Mouse (Mus musculus) heart, postnatal 14 days (tissue): ENCODE measurements around the gene Cfap157. TPM values are rescaled to one million over a fixed set of nuclear protein-coding genes. Genes with fewer than 3 reads are reported as not detected.

Experiments
- DNase-seq, 2 experiments: peaks; one replicate each; pipeline ENCODE4 v3.0.0; 2021 to 2022
- intact Hi-C: fragments of 180-260 bp; cut with DNase I; formaldehyde crosslinking; loops from one replicate; pipeline ENCODE4 v1.15.1; 2025
- long read RNA-seq, 2 experiments: library from polyadenylated mRNA; stranded (forward); transcript quantifications; one replicate each; pipeline ENCODE4 v2.0.0; 2021
- total RNA-seq, 2 experiments: library from RNA; stranded (reverse); gene quantifications; 2 replicates each; pipeline ENCODE4 v1.2.3; 2021

Gene Cfap157
- under 1 TPM; 0.17 to 0.24 TPM for total RNA-seq
- long read RNA-seq, experiment 1: 0 reads
- long read RNA-seq, experiment 2, partial matches to known transcripts: 0 of 1 reads
- long read RNA-seq, experiment 2, other reads (novel, unspliced or antisense): 1 of 1 reads

DNA sequence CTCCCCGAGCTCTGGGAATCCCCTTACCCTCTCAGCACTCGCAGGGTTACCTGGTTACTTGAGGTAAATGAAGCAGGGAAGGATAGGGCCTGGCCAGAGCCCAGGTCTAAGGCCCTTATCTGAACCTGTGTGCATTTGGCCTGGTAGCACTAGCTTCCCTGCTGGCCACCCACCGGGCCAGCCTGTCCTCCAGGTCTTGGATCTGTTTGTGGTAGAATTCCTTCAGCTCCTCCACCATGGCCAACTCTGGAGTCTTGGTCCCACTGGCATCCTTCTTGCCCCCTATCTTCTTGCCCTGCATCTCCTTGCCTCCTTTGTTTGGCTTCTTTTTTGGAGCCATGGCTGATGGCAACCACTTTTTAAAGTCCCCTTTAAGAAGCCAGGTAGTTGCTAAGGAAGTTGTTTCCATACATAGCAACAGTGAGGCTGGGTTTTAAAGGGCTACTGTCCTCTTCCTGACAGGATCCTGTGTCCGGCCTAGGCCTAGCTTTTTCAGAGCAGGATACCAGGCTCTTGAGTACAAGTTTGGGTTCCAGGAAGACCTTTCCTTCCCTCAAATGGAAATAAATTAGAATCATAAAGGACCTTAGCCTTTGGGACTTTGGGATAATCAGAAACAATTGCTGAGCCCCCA, at the start of gene Cfap157:
Gene Cfap157, minus strand, starts transcription at position 381 of the 634 bp plus-strand sequence.
- intact Hi-C loops: no loop called here
- peak; percentile 30 to 37 for DNase-seq

DNA sequence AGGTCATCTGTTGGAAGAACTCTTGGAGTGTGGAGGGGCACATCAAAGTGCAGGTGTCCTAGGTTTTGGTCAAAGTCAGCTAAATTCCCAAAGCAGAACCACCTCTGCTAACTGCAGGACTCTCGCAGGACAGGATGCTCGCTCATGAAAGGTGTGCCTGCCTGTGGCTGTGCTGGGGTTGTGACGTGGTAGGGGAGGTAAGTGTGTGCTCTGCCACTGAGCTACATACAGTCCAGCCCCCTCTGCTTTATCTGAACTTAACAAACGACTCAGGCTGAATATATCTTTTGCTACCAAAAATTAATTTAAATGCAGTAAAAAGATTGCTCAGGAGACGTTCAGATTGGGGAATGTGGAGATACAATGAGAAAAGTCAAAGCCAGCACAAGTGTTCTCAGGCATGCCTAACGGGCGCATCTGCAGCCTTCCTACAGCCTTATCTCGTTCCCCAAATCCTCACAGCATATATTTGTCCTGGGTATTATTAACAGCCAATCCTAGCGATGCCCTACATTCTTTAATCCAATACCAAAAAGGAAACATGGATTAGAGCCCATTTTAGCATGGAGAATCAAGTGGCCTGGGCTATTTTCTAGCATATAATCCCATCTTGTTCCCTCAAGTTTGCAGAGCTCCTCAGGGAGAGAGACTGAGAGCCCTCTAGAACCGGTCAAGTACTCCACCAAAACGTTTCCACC, 44.9 kb upstream of the Cfap157 start:
- DNase-seq: no peak
- intact Hi-C loops: no loop called here

- no peak for DNase-seq
- intact Hi-C loops: loop anchor here (2.0 kb wide), 1 partner anchor 15 kb away; no protein-coding TSS in a partner anchor
These were observed 41.6 kb upstream of the Cfap157 start for GRCm38 (mm10) chr2:32825796-32826195.

- DNase-seq: no peak
- intact Hi-C loops: loop anchor here (2.0 kb wide), 1 partner anchor 16 kb away; no protein-coding TSS in a partner anchor
These were observed 40.5 kb upstream of the Cfap157 start for GRCm38 (mm10) chr2:32824778-32825177.

GRCm38 (mm10) chr2:32824181-32824580, 40.0 kb upstream of the Cfap157 start:
- intact Hi-C loops: loop anchor here (2.0 kb wide), 1 partner anchor 17 kb away; no protein-coding TSS in a partner anchor
- DNase-seq: no peak

GRCm38 (mm10) chr2:32823579-32824154, 39.4 kb upstream of the Cfap157 start:
- intact Hi-C loops: loop anchor here (2.0 kb wide), 1 partner anchor 17 kb away; no protein-coding TSS in a partner anchor
- no peak for DNase-seq

- intact Hi-C loops: no loop called here
- no peak for DNase-seq
These were observed 38.9 kb upstream of the Cfap157 start for GRCm38 (mm10) chr2:32823153-32823552.

- DNase-seq: no peak
- intact Hi-C loops: no loop called here
These were observed 38.4 kb upstream of the Cfap157 start for GRCm38 (mm10) chr2:32822643-32823042.

- intact Hi-C loops: loop anchor here (1.0 kb wide), 1 partner anchor 33 kb away; no protein-coding TSS in a partner anchor
- DNase-seq: peak; percentile 49 to 51
These were observed 37.0 kb upstream of the Cfap157 start for GRCm38 (mm10) chr2:32821041-32821802.

DNA sequence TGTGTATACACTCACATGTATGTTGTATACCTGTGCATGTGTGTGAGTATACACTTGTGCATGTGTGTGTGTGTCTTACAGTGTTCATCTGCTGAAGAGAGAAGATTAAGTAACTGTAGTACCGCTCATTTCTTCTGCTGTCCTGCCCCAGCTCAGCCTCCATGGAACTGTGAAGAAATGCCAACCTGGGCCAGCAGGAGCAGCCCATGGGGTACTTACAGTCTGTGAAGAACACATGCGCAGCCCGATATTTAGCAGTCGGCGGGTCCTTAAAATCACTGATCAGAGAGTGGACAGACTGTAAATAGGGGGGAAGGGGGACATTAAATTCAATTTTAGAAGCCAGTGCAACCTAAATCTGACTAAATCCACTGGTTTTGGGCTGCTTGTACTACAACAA, 34.0 kb upstream of the Cfap157 start:
- no peak for DNase-seq
- intact Hi-C loops: no loop called here

- no peak for DNase-seq
- intact Hi-C loops: no loop called here
These were observed 33.4 kb upstream of the Cfap157 start for GRCm38 (mm10) chr2:32817589-32817988.

DNA sequence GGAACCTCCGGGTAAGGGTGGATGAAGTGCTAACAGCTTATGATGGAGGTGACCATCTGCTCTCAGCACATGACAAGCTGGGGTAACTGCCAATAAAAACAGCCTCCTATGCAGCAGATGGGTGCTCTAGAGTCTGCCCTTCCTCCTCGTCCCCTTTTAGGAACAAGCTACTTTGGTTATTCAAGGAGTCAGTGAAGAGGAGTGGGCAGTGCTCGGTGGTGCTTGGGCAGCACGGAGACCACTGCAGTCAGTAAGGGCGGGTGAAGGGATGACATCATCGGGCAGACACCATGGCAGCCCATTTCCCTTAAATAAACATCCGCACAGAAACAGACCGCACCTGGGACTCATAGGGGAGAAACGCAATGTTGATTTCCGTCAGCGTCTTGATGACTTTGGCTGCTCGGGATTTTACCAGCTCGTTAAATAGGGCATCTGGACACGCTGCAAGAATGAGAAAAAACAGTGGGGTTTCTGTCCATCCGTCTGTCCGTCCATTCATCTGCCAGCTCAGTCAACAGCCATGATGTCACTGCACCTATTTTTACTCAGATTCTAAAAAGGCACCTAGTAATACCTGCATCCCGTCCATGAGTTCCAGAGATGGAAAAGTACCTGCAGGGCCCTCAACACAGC, 32.8 kb upstream of the Cfap157 start:
- intact Hi-C loops: no loop called here
- no peak for DNase-seq

DNA sequence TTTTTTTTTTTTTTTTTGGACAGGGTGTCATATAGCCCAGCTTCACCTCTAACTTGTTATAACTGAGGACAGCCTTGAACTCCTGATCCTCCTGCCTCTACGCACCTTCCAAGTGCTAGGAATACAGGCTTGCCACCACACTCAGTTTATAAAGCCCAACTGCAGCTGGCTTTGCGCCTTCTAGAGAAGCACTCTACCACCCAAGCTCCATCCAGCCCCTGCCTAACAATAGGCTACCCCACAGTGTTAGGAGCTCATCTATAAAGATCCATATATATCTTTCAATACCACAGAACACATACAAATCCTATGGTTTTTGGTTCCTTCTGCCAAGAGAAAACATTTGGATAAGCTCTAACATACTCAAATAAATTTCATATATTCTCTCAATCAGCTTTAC, 32.3 kb upstream of the Cfap157 start:
- intact Hi-C loops: no loop called here
- no peak for DNase-seq

- intact Hi-C loops: no loop called here
- no peak for DNase-seq
These were observed 27.7 kb upstream of the Cfap157 start for GRCm38 (mm10) chr2:32811959-32812358.

DNA sequence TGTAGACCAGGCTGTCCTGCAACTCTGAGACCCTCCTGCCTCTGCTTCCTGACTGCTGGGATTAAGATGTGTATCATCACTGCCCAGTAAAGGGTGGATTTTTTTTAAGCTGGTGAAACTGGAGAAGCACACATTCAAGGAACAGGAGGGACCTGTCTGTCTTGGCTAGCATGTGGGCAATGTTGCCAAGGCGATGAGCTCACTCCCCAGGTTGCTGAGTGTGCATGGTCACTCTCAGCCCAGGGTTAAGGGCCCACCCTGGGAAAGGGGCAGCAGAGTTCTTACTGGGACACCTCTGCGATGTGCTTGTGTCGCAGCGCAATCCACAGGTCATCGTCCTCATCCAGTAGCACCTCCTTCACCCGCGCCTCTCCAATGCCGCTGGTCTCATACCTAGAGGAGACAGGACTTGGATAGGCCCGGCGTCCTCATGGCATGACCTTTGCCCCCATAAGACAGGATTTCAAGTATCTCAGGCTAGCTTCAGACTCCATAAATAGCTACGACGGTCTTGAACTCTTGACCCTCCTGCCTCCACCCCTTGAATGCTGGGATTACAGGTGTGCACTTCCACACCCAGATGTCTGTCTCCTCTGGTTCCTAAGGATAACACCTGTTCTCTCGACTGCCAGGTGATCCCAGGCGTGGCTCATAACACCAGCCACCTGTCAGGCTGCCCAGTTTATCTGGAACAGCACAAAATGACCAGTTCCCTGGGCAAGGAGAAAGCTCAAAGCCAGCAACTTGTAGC, 24.8 kb upstream of the Cfap157 start:
- no peak for DNase-seq
- intact Hi-C loops: no loop called here

DNA sequence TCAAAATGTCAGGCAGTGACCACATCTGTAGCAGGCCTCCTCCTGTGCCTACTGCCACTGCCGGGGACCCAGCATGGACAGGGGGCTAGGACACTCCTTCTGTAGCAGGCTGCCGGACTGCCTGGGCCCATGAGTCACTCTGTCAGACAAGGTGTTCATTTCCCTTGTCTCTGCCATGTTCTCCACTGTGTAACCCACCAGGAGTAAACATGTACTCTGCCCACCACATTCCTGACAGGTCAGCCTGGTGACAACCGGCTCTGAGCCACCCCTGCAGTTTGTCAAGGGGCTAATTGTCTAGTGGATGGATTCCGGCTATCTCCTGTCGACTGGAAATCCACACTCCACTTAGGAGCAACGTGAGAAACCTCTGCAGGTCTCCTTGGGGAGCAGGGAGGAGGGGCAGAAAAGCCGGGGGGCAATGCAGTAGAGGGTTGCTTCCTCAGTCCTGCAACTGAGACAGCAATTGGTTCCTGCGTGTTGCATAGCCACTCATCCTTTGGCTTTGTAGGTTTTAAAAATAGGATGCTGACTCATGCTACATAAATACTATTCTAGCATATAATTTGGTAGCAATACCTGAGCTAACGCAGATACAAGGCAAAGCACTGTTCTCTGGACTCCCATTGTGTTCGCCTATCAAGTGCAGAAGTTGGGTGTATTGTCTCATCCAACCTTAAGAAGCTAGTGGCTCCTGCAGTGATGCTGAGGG, 14.2 kb upstream of the Cfap157 start:
- no peak for DNase-seq
- intact Hi-C loops: no loop called here

- DNase-seq: no peak
These were observed 11.7 kb upstream of the Cfap157 start for GRCm38 (mm10) chr2:32795748-32796418.

GRCm38 (mm10) chr2:32791297-32791696, 7.1 kb upstream of the Cfap157 start:
- intact Hi-C loops: no loop called here
- peak; percentile 66 to 69 for DNase-seq

More at GRCm38 (mm10) chr2:32795748-32796418, 11.7 kb upstream of the Cfap157 start:
- intact Hi-C loops: no loop called here
